Mouse (Mus musculus) lung, embryonic 16.5 days (tissue): ENCODE results near the gene Lims1. TPM values are rescaled to one million over a fixed set of nuclear protein-coding genes. Genes with fewer than 3 reads are reported as not detected.
"Not testable (repeated sequence)": the region's sequence is repeated elsewhere in the genome, so short reads cannot be mapped to it uniquely, and the experiment has no call there.

Experiments
- ATAC-seq: fragments of 200-750 bp; cut with Nextera tagmentation; 2 replicates; pipeline ENCODE4 v1.8.0; 2017; ENCODE audit warnings: low read depth, mild to moderate bottlenecking, moderate library complexity
- H3K27ac ChIP-seq: fragments of 300-500 bp; sonication (generic); 2 replicates; pipeline ENCODE4 v1.5.1; 2014; ENCODE audit warnings: mild to moderate bottlenecking, control low read depth, low read length
- H3K27me3 ChIP-seq: fragments of 300-500 bp; sonication (generic); 2 replicates; pipeline ENCODE4 v1.6.1; 2014; ENCODE audit warnings: low read depth, low read length, mixed read lengths; ENCODE audit not compliant: control insufficient read depth, insufficient read depth
- H3K36me3 ChIP-seq: fragments of 300-500 bp; sonication (generic); 2 replicates; pipeline ENCODE4 v1.6.1; 2014; ENCODE audit warnings: low read length; ENCODE audit not compliant: control insufficient read depth, insufficient read depth
- H3K4me1 ChIP-seq: fragments of 300-500 bp; sonication (generic); replicated peaks from 2 replicates; pipeline ENCODE4 v1.6.1; 2014; ENCODE audit warnings: low read length, mixed read lengths; ENCODE audit not compliant: control insufficient read depth, insufficient read depth
- H3K4me2 ChIP-seq: fragments of 300-500 bp; sonication (generic); 2 replicates; pipeline ENCODE4 v1.6.1; 2014; ENCODE audit warnings: low read depth, low read length, control low read depth
- H3K4me3 ChIP-seq: fragments of 300-500 bp; sonication (generic); 2 replicates; pipeline ENCODE4 v1.5.1; 2014; ENCODE audit warnings: mild to moderate bottlenecking, low read length, control low read depth
- H3K9ac ChIP-seq: fragments of 300-500 bp; sonication (generic); 2 replicates; pipeline ENCODE4 v1.6.1; 2014; ENCODE audit warnings: low read length, control low read depth
- H3K9me3 ChIP-seq: fragments of 300-500 bp; sonication (generic); 2 replicates; pipeline ENCODE4 v1.6.1; 2016; ENCODE audit warnings: low read length; ENCODE audit not compliant: control insufficient read depth
- WGBS: fragments of 180-500 bp; shearing (Covaris S2); extraction: QIAGEN DNeasy Blood & Tissue Kit; methylation state at CpG from one replicate; pipeline ENCODE4 v1.1.7; 2014; 5-methylcytosine and 5-hydroxymethylcytosine counted together
- polyA plus RNA-seq: library from polyadenylated mRNA; unstranded; fragments of >200 nt; fragmentation: Nextera tagmentation; extraction: Ambion mirVana; gene quantifications from 2 replicates; pipeline ENCODE4 v1.2.1, GENCODE M21; 2015

The Lims1 gene
- polyA plus RNA-seq, 1 experiment from 2014 or later = 237 TPM

DNA sequence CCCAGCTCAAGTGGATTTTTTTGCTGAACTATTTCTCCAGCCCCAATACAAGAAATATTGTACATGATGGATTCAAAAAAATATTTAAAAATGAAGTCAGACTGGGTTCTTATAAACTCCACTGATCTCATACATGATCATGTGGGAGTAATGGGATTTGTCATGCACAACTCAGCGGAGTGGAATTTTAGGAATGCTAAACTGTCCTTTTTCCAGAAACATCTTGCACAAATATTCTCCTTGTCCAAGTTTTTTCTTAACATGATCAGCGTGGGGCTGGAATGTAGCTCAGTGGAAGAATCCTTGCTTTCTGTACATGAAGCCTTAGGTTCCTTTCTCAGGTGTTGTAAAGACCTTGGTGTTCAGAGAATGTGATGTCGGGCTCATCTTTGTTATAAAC is 2.4 kb upstream of the Lims1 start:
- no peak overlapping the region for H3K27ac ChIP-seq
- H3K4me1 ChIP-seq = peaks cover 7% of the 10 kb centered on the region
- H3K4me3 ChIP-seq = no peak overlapping the region
- ATAC-seq = no peak
- H3K9ac ChIP-seq = no peak overlapping the region
- H3K36me3 ChIP-seq = no peaks in the 10 kb centered on the region
- H3K9me3 ChIP-seq = no peaks in the 10 kb centered on the region
- H3K4me2 ChIP-seq = no peak overlapping the region
- 68% methylated on average over 3 of the region's 3 CpGs for WGBS
- H3K27me3 ChIP-seq = no peaks in the 10 kb centered on the region

DNA sequence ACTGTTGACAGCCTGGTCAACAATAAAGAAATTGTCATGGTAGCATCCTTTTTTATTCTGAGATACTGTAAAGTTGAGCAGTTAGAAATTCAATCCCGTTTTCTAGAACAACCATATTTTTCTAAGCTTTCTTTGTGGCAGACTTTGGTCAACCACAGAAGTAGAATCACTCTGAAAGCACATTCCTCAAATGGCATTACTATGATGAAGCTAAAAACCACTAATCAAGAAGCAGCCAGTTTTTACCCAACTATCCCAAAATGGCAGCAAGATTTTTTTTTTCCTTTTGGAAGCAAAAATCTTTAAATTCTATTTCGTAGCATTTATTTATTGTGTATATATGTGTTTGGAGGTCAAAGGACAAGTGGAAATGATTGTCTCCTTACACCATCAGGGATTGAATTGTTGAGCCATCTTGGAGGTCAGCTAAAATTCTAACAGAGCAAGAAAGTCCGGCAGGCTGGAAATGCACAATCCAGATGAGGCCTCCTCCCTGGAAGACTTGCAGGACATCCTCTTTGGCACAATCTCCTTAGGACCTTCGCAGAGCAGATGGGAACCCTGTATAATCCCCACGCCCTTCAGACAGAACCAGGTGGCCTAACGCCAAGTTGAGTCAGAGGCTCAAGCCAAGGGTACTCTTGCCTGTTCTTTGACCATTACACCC is 772 bp upstream of the Lims1 start:
- Histone ChIP-seq H3K9ac (peak overlapping the region; percentile 49; the same call in 1 of the 2 replicates), H3K27me3 (no peaks in the 10 kb centered on the region), H3K4me1 (peaks cover 20% of the 10 kb centered on the region), H3K36me3 (no peaks in the 10 kb centered on the region), H3K9me3 (no peaks in the 10 kb centered on the region), H3K4me3 (peak overlapping the region; percentile 90), H3K4me2 (peak overlapping the region; percentile 53), H3K27ac (peak overlapping the region; percentile 79)
- 23% methylated on average over 6 of the region's 6 CpGs for WGBS
- ATAC-seq = no peak; the same call in 1 of the 2 replicates

DNA sequence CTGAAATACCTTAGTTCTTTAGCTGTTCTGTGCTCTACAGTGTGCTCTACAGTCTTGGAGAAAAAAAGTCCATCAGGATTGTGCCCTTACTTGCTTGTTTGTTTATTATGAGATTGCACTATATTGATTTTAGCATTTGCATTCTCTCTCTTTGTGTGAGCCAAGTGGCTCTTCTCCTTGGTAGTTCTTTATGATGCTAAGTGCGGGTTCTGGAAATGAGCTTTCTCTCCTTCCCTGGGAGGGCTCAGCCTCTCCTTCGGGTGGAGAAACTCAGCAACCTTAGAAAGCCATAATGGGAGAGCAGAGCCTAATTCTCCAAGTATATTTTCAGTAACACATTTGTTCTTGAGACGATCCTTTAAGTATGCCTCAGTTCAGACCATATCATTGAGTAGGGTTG is 3.0 kb downstream of the Lims1 start:
- Histone ChIP-seq H3K27me3 (no peaks in the 10 kb centered on the region), H3K4me1 (peaks cover 23% of the 10 kb centered on the region), H3K36me3 (no peaks in the 10 kb centered on the region), H3K27ac (no peak overlapping the region), H3K4me3 (peak overlapping the region; percentile 5; the same call in 1 of the 2 replicates), H3K9me3 (no peaks in the 10 kb centered on the region), H3K4me2 (peak overlapping the region; percentile 42), H3K9ac (no peak overlapping the region)
- no peak for ATAC-seq
- WGBS = 58% methylated on average over 3 of the region's 3 CpGs

GRCm38 (mm10) chr10:58327836-58328235 is 4.6 kb downstream of the Lims1 start:
- peaks cover 23% of the 10 kb centered on the region for H3K4me1 ChIP-seq
- not testable (repeated sequence) for ATAC-seq, H3K4me2 ChIP-seq, H3K4me3 ChIP-seq, H3K9ac ChIP-seq, H3K27me3 ChIP-seq, H3K9me3 ChIP-seq, H3K36me3 ChIP-seq, H3K27ac ChIP-seq
- WGBS = 95% methylated on average over 6 of the region's 6 CpGs

GRCm38 (mm10) chr10:58328517-58329108 is 5.3 kb downstream of the Lims1 start:
- WGBS = 95% methylated on average over 8 of the region's 8 CpGs
- H3K27ac ChIP-seq = no peak overlapping the region
- no peaks in the 10 kb centered on the region for H3K9me3 ChIP-seq
- H3K9ac ChIP-seq = no peak overlapping the region
- H3K36me3 ChIP-seq = no peaks in the 10 kb centered on the region
- no peak overlapping the region for H3K4me2 ChIP-seq
- ATAC-seq = no peak
- H3K4me1 ChIP-seq = peaks cover 23% of the 10 kb centered on the region
- H3K27me3 ChIP-seq = no peaks in the 10 kb centered on the region
- no peak overlapping the region for H3K4me3 ChIP-seq

GRCm38 (mm10) chr10:58330635-58331034 is 7.4 kb downstream of the Lims1 start:
- Histone ChIP-seq H3K27ac (no peak overlapping the region), H3K4me1 (peaks cover 19% of the 10 kb centered on the region), H3K4me3 (no peak overlapping the region), H3K36me3 (no peaks in the 10 kb centered on the region), H3K9ac (no peak overlapping the region), H3K9me3 (no peaks in the 10 kb centered on the region), H3K27me3 (no peaks in the 10 kb centered on the region), H3K4me2 (no peak overlapping the region)
- ATAC-seq = no peak

DNA sequence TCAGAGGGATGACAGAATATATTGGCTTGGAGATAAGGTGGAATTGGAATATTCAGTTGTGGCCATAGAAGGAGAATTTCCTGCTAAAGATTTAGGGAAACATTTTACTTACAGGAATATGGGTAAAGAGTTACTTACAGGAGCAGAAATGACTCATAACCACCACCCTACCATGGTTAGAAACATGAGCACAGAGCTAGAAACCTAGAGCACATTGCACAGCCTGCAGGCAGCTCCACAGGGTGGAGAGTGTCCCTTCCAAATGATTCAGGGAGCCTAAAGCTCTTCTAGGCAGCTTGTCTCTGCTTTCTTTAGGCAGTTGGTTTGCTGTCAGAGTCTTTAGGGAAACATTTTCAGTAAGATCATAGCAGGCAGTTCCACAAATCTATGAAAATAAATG is 8.5 kb downstream of the Lims1 start:
- H3K27me3 ChIP-seq = no peaks in the 10 kb centered on the region
- H3K4me3 ChIP-seq = no peak overlapping the region
- H3K4me2 ChIP-seq = no peak overlapping the region
- ATAC-seq = no peak
- no peaks in the 10 kb centered on the region for H3K9me3 ChIP-seq
- peaks cover 16% of the 10 kb centered on the region for H3K4me1 ChIP-seq
- no peak overlapping the region for H3K9ac ChIP-seq
- H3K27ac ChIP-seq = no peak overlapping the region
- no peaks in the 10 kb centered on the region for H3K36me3 ChIP-seq

- Histone ChIP-seq H3K27ac (no peak overlapping the region; the same call in 1 of the 2 replicates), H3K27me3 (no peaks in the 10 kb centered on the region)
- ATAC-seq = no peak
Measured at GRCm38 (mm10) chr10:58333414-58333813, 10.1 kb downstream of the Lims1 start.

DNA sequence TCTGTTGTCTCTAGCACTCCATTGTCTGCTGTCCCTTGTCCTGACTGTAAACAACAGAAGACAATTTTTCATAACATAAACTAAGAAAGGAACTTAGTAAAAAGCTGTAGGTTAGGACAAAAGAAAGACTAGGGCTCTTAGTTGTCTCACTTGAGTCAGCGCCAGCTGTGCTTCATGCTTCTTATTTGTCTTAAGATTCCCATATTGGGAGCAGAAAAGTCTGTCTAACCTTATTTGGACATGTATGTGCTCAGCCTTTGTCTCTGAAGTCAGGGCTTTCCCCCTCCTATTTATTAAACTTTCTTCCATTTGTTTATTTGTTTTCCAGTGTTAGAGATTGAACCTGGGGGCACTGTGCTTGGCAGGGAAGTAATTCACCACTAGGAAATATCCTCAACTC is 12.9 kb downstream of the Lims1 start:
- Histone ChIP-seq H3K9ac (no peak overlapping the region), H3K27ac (peak overlapping the region; percentile 86), H3K4me1 (peaks cover 16% of the 10 kb centered on the region), H3K4me2 (no peak overlapping the region), H3K27me3 (no peaks in the 10 kb centered on the region), H3K36me3 (0 out of 2 replicates have a peak, but pooled peaks cover 2% of the 10 kb centered on the region), H3K4me3 (no peak overlapping the region), H3K9me3 (no peaks in the 10 kb centered on the region)
- peak; percentile 80 for ATAC-seq
- 49% methylated on average over 1 of the region's 1 CpGs for WGBS

More at GRCm38 (mm10) chr10:58333414-58333813, 10.1 kb downstream of the Lims1 start:
- no peak overlapping the region for H3K4me3 ChIP-seq
- no peak overlapping the region for H3K9ac ChIP-seq
- WGBS = 65% methylated on average over 5 of the region's 5 CpGs
- peaks cover 15% of the 10 kb centered on the region for H3K4me1 ChIP-seq
- H3K36me3 ChIP-seq = no peaks in the 10 kb centered on the region
- no peaks in the 10 kb centered on the region for H3K9me3 ChIP-seq
- H3K4me2 ChIP-seq = no peak overlapping the region
